Mouse (Mus musculus) liver, embryonic 13.5 days (tissue): ENCODE data around the gene Nek11. TPM values are rescaled to one million over a fixed set of nuclear protein-coding genes. Genes with fewer than 3 reads are reported as not detected.

Experiments
- ATAC-seq: fragments of 200-750 bp; cut with Nextera tagmentation; 2 replicates; pipeline ENCODE4 v1.8.0; 2017; ENCODE audit warnings: low read depth, mild to moderate bottlenecking, moderate number of reproducible peaks, moderate library complexity
- DNase-seq: peaks from one replicate; pipeline ENCODE4 v3.0.0; 2022
- H3K27ac ChIP-seq: fragments of 300-500 bp; sonication (generic); 2 replicates; pipeline ENCODE4 v1.5.1; 2015; ENCODE audit warnings: moderate library complexity, mild to moderate bottlenecking, inconsistent platforms
- H3K27me3 ChIP-seq: fragments of 300-500 bp; sonication (generic); 2 replicates; pipeline ENCODE4 v1.6.1; 2015; ENCODE audit warnings: mild to moderate bottlenecking, inconsistent platforms
- H3K36me3 ChIP-seq: fragments of 300-500 bp; sonication (generic); 2 replicates; pipeline ENCODE4 v1.6.1; 2015; ENCODE audit warnings: mild to moderate bottlenecking, inconsistent platforms
- H3K4me1 ChIP-seq: fragments of 300-500 bp; sonication (generic); replicated peaks from 2 replicates; pipeline ENCODE4 v1.6.1; 2015; ENCODE audit warnings: inconsistent platforms
- H3K4me2 ChIP-seq: fragments of 300-500 bp; sonication (generic); 2 replicates; pipeline ENCODE4 v1.6.1; 2015; ENCODE audit warnings: inconsistent platforms, mild to moderate bottlenecking, moderate library complexity
- H3K4me3 ChIP-seq: fragments of 300-500 bp; sonication (generic); replicated peaks from 2 replicates; pipeline ENCODE4 v1.5.1; 2015; ENCODE audit warnings: mild to moderate bottlenecking, inconsistent platforms
- H3K9ac ChIP-seq: fragments of 300-500 bp; sonication (generic); 2 replicates; pipeline ENCODE4 v1.6.1; 2015; ENCODE audit warnings: mild to moderate bottlenecking, inconsistent platforms
- H3K9me3 ChIP-seq: fragments of 300-500 bp; sonication (generic); replicated peaks from 2 replicates; pipeline ENCODE4 v1.6.1; 2016; ENCODE audit warnings: inconsistent platforms
- WGBS: fragments of 180-500 bp; shearing (Covaris S2); methylation state at CpG from one replicate; pipeline ENCODE4 v1.1.7; 2015; ENCODE audit not compliant: insufficient replicate concordance; 5-methylcytosine and 5-hydroxymethylcytosine counted together
- polyA plus RNA-seq: library from polyadenylated mRNA; unstranded; fragments of >200 nt; fragmentation: Nextera tagmentation; extraction: Ambion mirVana; gene quantifications from 2 replicates; pipeline ENCODE4 v1.2.1, GENCODE M21; 2015

Gene Nek11
- polyA plus RNA-seq, 1 experiment from 2014 or later: not detected

DNA sequence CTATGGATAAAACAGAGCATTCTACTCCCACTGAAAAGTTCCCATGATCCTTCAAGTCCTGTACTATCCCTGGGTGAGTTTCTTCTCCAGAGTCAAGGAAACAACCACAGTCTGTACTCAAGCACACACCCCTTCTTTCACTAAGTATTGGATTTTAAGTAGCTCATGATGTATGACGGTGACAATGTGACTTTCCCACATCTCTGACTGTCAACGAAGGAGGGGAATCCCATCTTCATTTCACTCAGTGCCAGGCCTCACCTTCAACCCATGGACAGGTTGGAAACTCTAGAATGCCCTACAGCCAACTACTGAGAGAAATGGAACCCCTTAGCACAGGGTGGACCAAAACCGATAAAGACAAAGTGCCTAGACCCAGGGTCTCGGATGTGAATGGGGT, 29.1 kb downstream of the Nek11 start:
- H3K9me3 ChIP-seq: no peaks in the 10 kb centered on the region
- no peak overlapping the region for H3K4me2 ChIP-seq
- H3K27ac ChIP-seq: no peak overlapping the region
- H3K36me3 ChIP-seq: no peaks in the 10 kb centered on the region
- H3K27me3 ChIP-seq: no peaks in the 10 kb centered on the region
- no peak overlapping the region for H3K9ac ChIP-seq
- no peak overlapping the region for H3K4me3 ChIP-seq
- WGBS: 72% methylated on average over 4 of the region's 4 CpGs
- no peak for ATAC-seq
- H3K4me1 ChIP-seq: no peaks in the 10 kb centered on the region
- DNase-seq: no peak

DNA sequence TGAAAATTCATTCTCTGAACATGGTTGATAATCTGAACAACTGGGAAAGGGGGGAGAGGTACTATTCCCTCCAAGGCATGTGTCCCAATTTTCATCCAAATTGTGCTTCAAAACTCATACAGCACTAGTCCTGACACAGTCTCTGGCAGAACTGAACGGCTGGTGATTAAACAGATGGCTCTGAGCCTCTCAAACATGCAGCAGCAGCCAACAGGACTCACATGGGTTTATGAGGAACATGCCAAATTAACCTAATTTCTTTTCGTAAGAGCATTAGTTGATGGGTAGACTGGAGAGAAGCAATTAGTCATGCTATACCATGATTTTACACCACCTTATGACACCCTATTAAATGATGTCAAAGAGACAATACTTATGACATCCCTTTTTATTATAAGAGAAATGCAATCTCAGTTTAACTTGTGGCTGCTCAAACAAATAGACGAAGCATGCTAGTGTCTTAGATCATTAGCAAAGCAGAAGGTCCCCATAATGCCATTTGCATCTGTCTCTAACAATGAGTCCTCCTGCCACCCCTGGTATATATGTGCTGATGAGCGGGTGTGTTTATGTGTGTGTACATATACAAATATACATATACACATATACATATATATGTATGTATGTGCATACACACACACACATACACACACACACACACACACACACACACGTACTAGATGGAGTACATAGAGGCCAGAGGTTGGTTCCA, 31.6 kb downstream of the Nek11 start:
- H3K4me3 ChIP-seq: no peak overlapping the region
- no peak overlapping the region for H3K27ac ChIP-seq
- no peaks in the 10 kb centered on the region for H3K4me1 ChIP-seq
- no peak overlapping the region for H3K9ac ChIP-seq
- no peak overlapping the region for H3K4me2 ChIP-seq
- no peaks in the 10 kb centered on the region for H3K9me3 ChIP-seq
- ATAC-seq: no peak
- no peak for DNase-seq
- 59% methylated on average over 5 of the region's 5 CpGs for WGBS
- no peaks in the 10 kb centered on the region for H3K27me3 ChIP-seq
- H3K36me3 ChIP-seq: no peaks in the 10 kb centered on the region

DNA sequence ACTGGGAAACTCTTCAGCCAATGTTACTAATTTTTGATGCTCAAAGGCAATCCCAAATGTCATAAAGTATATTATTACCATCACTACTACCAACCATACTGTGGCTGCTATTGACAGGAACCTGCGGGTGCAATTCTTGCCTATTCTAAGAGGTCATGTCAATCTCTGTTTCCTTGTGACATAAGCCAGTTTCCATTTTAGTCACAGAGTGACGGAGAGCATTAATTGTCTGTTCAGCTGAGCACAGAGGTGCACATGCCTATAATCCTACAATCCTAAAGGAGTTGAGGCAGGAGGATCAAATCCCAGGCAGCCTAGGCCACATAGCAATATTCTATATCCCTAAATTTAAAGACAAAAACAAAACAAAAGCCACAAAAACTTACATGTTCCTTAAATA, 33.1 kb downstream of the Nek11 start:
- H3K27ac ChIP-seq: no peak overlapping the region
- ATAC-seq (no peak), DNase-seq (no peak)
- H3K4me1 ChIP-seq: no peaks in the 10 kb centered on the region
- H3K9ac ChIP-seq: no peak overlapping the region
- no peak overlapping the region for H3K4me2 ChIP-seq
- H3K4me3 ChIP-seq: no peak overlapping the region
- no peaks in the 10 kb centered on the region for H3K27me3 ChIP-seq
- WGBS: 62% methylated on average over 2 of the region's 2 CpGs
- H3K9me3 ChIP-seq: no peaks in the 10 kb centered on the region
- H3K36me3 ChIP-seq: no peaks in the 10 kb centered on the region

DNA sequence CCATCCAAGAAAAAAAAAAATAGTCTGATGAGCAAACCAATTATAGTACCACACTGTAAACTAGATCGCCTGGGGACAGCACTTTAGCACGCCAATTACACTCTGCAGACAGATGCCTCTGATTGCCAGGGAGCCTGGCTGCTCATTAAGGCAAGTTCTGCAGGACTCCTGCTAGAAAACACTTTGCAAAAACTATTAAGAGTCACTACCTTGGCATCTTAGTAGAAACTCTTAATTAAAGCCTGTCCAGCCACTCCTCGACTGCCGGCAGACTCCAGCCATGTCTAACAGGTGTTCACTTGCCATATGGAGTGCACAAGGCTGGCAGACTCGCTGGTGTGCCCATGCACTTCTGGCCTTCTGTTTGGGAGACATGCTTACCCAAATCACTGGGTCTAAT, 46.3 kb downstream of the Nek11 start:
- H3K4me2 ChIP-seq: no peak overlapping the region
- DNase-seq (no peak), ATAC-seq (no peak)
- no peaks in the 10 kb centered on the region for H3K36me3 ChIP-seq
- H3K4me3 ChIP-seq: no peak overlapping the region
- H3K27me3 ChIP-seq: no peaks in the 10 kb centered on the region
- no peaks in the 10 kb centered on the region for H3K9me3 ChIP-seq
- H3K4me1 ChIP-seq: no peaks in the 10 kb centered on the region
- 64% methylated on average over 5 of the region's 5 CpGs for WGBS
- no peak overlapping the region for H3K9ac ChIP-seq
- no peak overlapping the region for H3K27ac ChIP-seq

DNA sequence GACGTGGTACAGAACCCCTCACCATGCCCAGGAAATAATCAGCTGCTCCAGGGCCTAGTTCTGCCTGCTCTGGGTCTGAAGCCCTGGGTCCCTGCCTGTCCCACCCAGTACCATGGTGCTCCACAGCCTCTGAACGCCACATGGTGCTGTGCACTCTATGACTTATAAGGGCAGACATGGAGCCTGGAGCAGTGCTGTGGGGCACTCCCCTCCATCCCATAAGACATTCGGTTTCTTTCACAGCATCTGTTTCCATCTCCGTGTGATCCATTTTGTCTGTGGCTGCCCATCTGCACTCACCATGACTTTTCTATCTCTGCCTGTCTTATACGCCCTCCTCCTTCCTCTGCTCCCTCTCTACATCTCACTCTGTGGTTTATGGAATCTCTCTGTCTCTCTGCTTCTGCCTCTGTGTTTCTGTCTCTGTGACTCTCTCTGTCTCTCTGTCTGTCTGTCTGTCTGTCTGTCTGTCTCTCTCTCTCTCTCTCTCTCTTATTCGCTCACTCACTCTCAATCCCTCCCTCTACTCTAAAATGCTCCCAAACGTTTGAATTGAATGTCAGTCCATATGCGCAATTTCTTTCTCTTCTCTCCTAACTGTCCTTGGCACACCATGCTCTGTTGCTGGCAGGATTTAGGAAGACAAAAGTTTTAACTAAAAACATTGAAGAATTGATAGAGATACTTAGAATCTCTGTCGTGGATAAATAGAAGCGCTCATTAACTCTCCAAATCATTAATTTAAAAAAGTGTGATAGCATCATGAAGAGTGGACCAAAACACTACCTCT, 46.9 kb downstream of the Nek11 start:
- no peaks in the 10 kb centered on the region for H3K27me3 ChIP-seq
- H3K4me1 ChIP-seq: no peaks in the 10 kb centered on the region
- no peak overlapping the region for H3K4me3 ChIP-seq
- no peaks in the 10 kb centered on the region for H3K36me3 ChIP-seq
- no peak overlapping the region for H3K4me2 ChIP-seq
- 57% methylated on average over 10 of the region's 10 CpGs for WGBS
- H3K9me3 ChIP-seq: 0 out of 2 replicates have a peak, but pooled peaks cover 3% of the 10 kb centered on the region
- ATAC-seq: no peak
- no peak for DNase-seq
- H3K27ac ChIP-seq: no peak overlapping the region
- H3K9ac ChIP-seq: no peak overlapping the region

DNA sequence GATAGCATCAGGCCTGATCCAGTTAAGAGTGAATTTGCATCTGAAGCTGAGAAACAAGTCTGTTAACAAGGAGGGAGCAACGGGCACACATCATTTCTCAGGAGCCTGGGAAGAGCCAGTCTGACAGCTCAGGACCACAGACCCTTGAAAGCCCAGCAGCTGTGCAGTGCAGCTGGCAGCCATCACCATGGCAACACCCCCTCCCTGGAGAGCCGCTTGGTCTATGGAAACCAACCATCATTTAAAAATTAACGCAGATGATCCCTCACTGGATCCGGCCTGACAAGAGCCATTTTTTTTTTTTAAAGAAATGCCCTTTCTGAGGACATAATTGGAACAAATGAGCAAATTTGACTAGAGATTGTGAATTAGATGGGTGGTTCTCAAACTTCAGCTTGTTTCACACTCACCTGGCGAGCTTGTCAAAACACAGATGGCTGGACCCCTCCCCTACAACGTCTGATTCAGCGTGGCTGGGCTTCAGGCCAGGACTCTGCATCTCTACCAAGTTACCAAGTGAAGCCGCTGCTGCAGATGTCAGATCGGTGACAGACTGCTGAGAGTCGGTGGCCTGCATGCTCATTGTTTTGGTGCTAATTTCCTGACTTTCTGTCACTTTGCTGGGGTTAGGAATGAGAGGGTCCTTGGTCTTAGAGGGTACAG, 52.2 kb downstream of the Nek11 start:
- ATAC-seq (no peak), DNase-seq (no peak)
- WGBS: 56% methylated on average over 10 of the region's 10 CpGs
- no peaks in the 10 kb centered on the region for H3K4me1 ChIP-seq
- no peak overlapping the region for H3K9ac ChIP-seq
- H3K4me3 ChIP-seq: no peak overlapping the region
- no peaks in the 10 kb centered on the region for H3K27me3 ChIP-seq
- H3K4me2 ChIP-seq: no peak overlapping the region
- H3K36me3 ChIP-seq: no peaks in the 10 kb centered on the region
- H3K9me3 ChIP-seq: 0 out of 2 replicates have a peak, but pooled peaks cover 3% of the 10 kb centered on the region
- H3K27ac ChIP-seq: no peak overlapping the region

DNA sequence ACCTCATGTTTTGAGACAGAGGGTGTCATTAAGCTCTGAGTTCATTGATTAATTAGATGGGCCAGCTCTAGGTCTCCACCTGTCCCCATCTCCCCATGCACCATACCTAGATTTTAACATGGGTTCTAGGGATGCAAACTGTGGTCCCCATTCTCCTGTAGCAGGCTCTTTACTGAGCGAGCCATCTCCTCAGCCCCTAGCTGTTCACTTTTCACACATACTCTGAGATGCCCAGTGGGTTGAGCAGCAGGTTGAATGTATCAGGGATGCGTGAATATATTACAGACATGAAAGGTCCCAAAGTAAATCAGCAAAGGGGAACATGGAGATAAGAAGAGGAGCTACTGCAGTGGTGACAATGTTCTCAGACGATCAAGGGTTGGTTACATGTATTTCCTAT, 52.8 kb downstream of the Nek11 start:
- Histone ChIP-seq H3K27me3 (no peaks in the 10 kb centered on the region), H3K27ac (no peak overlapping the region), H3K9ac (no peak overlapping the region), H3K4me3 (no peak overlapping the region), H3K4me2 (no peak overlapping the region), H3K4me1 (no peaks in the 10 kb centered on the region), H3K36me3 (no peaks in the 10 kb centered on the region), H3K9me3 (0 out of 2 replicates have a peak, but pooled peaks cover 3% of the 10 kb centered on the region)
- 60% methylated on average over 3 of the region's 3 CpGs for WGBS
- no peak for DNase-seq
- no peak for ATAC-seq

DNA sequence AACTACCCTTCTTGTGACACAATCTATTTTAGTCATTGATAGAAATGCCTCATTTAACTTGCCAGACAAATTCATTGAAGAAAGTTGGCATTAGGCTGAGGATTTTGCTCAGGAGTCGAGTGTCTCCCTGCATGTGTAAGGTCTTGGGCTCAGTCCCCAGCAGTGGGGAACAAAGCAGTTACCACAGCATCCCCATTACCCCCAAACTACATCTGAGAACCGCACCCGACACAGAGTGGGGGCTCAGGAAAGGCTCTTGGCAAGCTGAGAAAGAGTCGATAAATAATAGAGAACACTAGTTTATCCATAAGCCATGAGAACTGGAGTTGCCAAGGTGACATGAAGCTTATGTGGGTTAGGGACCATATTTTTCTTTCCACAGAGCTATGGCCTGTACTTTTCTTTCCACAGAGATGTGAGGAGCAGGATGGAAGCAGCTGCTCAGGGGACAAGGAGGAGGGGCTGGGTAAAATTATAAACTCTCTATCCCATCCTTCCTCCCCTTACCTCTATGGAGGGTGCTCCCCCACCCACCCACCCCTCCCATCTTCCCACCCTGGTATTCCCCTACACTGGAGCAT, 62.8 kb downstream of the Nek11 start:
- no peak overlapping the region for H3K4me2 ChIP-seq
- H3K9me3 ChIP-seq: no peaks in the 10 kb centered on the region
- no peaks in the 10 kb centered on the region for H3K27me3 ChIP-seq
- 68% methylated on average over 4 of the region's 4 CpGs for WGBS
- ATAC-seq (no peak), DNase-seq (no peak)
- H3K36me3 ChIP-seq: no peaks in the 10 kb centered on the region
- no peak overlapping the region for H3K4me3 ChIP-seq
- no peak overlapping the region for H3K27ac ChIP-seq
- H3K9ac ChIP-seq: no peak overlapping the region
- H3K4me1 ChIP-seq: no peaks in the 10 kb centered on the region

DNA sequence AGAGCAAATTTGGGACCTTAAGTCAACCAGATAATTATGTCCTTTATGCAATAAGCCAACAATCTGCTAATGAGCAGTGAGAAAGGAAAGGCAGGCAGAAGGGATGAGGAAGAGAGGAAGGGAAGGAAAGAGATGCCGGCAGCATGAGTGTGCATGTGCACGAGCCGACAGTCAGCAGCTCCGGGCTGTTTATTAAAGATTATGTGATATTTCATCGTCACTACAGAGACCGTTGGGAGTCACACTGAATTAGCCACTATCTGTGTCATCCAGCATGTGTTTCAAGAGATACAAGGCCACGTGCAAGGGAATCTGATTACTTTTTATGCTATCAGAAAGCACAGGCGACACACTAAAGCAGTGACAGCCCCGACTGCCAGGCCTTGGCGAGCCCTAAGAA, 73.5 kb downstream of the Nek11 start:
- no peaks in the 10 kb centered on the region for H3K36me3 ChIP-seq
- WGBS: 74% methylated on average over 10 of the region's 10 CpGs
- H3K4me1 ChIP-seq: no peaks in the 10 kb centered on the region
- no peak overlapping the region for H3K4me2 ChIP-seq
- DNase-seq (no peak), ATAC-seq (peak; percentile 43; the same call in 1 of the 2 replicates)
- H3K27me3 ChIP-seq: no peaks in the 10 kb centered on the region
- no peaks in the 10 kb centered on the region for H3K9me3 ChIP-seq
- H3K9ac ChIP-seq: no peak overlapping the region
- H3K27ac ChIP-seq: no peak overlapping the region
- no peak overlapping the region for H3K4me3 ChIP-seq

DNA sequence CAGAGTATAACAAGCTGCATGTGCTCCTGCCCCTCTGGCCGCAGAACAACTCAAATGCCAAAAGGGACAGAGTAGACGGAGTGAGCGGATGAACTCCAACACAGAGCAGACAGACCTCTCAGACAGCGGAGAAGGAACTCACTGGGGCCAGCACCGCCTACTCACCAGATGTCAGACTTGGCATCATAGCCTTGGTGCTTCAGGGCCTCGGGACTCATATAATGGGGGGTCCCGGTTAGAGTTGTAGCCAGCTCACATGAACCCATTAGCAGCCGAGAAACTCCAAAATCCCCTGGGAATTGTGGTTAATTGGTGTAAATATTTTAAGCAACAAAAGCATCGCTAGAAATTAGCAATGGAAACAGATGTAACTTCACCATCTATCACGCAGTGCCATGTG, 82.1 kb downstream of the Nek11 start:
- no peaks in the 10 kb centered on the region for H3K4me1 ChIP-seq
- H3K27me3 ChIP-seq: no peaks in the 10 kb centered on the region
- WGBS: 66% methylated on average over 10 of the region's 10 CpGs
- peaks cover 5% of the 10 kb centered on the region; the same call in 1 of the 2 replicates for H3K9me3 ChIP-seq
- no peak overlapping the region for H3K27ac ChIP-seq
- no peak overlapping the region for H3K9ac ChIP-seq
- no peak for DNase-seq
- H3K4me3 ChIP-seq: no peak overlapping the region
- no peak overlapping the region for H3K4me2 ChIP-seq
- no peaks in the 10 kb centered on the region for H3K36me3 ChIP-seq
- no peak for ATAC-seq

DNA sequence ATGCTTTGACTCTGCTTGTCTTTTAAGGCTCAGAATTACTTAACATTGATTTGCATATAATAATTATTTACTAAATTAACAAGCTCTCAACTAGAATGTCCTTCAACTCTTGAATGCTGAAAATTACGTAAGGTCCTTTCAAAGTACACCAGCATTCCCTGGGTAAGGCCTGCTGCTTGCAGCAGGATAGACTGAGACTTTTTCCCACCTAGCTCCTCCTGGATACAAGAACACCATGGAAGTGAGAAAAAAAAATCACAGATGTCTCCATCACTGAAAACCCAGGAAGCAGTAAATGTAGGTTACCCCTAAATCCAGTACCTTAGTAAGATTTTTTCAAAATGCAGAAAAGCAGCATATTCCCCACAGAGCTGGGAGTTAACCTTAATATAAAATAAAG, 82.6 kb downstream of the Nek11 start:
- Histone ChIP-seq H3K27me3 (no peaks in the 10 kb centered on the region), H3K4me3 (no peak overlapping the region), H3K36me3 (no peaks in the 10 kb centered on the region), H3K4me2 (no peak overlapping the region), H3K4me1 (no peaks in the 10 kb centered on the region), H3K27ac (no peak overlapping the region), H3K9ac (no peak overlapping the region), H3K9me3 (peaks cover 5% of the 10 kb centered on the region; the same call in 1 of the 2 replicates)
- 76% methylated on average over 1 of the region's 1 CpGs for WGBS
- ATAC-seq (no peak), DNase-seq (no peak)
